In genomic region chr1:170912891-170913615, GRCm38 (mm10) we compare ENCODE assay signal across 30 mouse cellular contexts. TPM values are rescaled to one million over a fixed set of nuclear protein-coding genes. Genes with fewer than 3 reads are reported as not detected.
"Had no signal": no experiment of that assay in that cellular context is flagged by ENCODE, and none has a peak within 500 bp of the region (broad histone marks: within the 10 kb centered on the region; RNA-seq: fewer than 3 reads in every experiment).

TSS of gene Fcrlb (minus strand) at chr1:170912941.

- H3K4me3 ChIP-seq: heart, embryonic 13.5 days; heart, embryonic 15.5 days; hindbrain, embryonic 13.5 days; hindbrain, embryonic 15.5 days; kidney, embryonic 15.5 days; limb, embryonic 13.5 days; limb, embryonic 15.5 days; liver, embryonic 12.5 days had no signal

- H3K36me3 ChIP-seq: heart, embryonic 13.5 days; heart, embryonic 15.5 days; hindbrain, embryonic 13.5 days; hindbrain, embryonic 15.5 days; kidney, embryonic 15.5 days; limb, embryonic 13.5 days; limb, embryonic 15.5 days; liver, embryonic 12.5 days had no signal

- H3K9me3 ChIP-seq: heart, embryonic 15.5 days; hindbrain, embryonic 13.5 days; hindbrain, embryonic 15.5 days; kidney, embryonic 15.5 days; limb, embryonic 13.5 days; limb, embryonic 15.5 days; liver, embryonic 12.5 days had no signal

- H3K4me2 ChIP-seq: heart, embryonic 11.5 days; heart, embryonic 13.5 days; heart, embryonic 15.5 days; hindbrain, embryonic 13.5 days; hindbrain, embryonic 15.5 days; kidney, embryonic 15.5 days; limb, embryonic 13.5 days; limb, embryonic 15.5 days; liver, embryonic 12.5 days had no signal

- ATAC-seq: hindbrain, postnatal 0 days; intestine, embryonic 16.5 days; liver, embryonic 12.5 days had no signal

- DNase-seq: gastrocnemius, postnatal 14 days; gastrocnemius, postnatal 36 days; heart, adult 18-20 months; heart, postnatal 14 days; heart, postnatal 36 days; kidney, adult 11 months; kidney, adult 2 months; kidney, adult 9 months; kidney, postnatal 14 days; layer of hippocampus, adult 9-11 months; layer of hippocampus, postnatal 36 days; left cerebral cortex, postnatal 4 days had no signal

RNA-seq across cellular contexts. Expression of gene Fcrlb, which starts in this region (rescaled TPM):
- total RNA-seq: gastrocnemius, adult 18-20 months; gastrocnemius, adult 8-10 months; gastrocnemius, postnatal 14 days; gastrocnemius, postnatal 36 days; heart, adult 18-20 months; heart, postnatal 14 days; heart, postnatal 36 days; hematopoietic stem cell, adult 5-6 weeks; left cerebral cortex, postnatal 4 days had no signal
- polyA plus RNA-seq: heart, embryonic 11.5 days; heart, embryonic 13.5 days; heart, embryonic 15.5 days; heart, postnatal 0 days; hindbrain, embryonic 11.5 days; intestine, embryonic 14.5 days; kidney, embryonic 15.5 days; limb, embryonic 11.5 days had no signal
